Mouse (Mus musculus) A20 (cell line): ENCODE results near the gene Gm10750.
"Not testable (repeated sequence)": the region's sequence is repeated elsewhere in the genome, so short reads cannot be mapped to it uniquely, and the experiment has no call there.

Experiments used
- DNase-seq: peaks from one replicate; pipeline ENCODE4 v3.0.0-alpha.2; 2011; ENCODE audit warnings: low read depth, low spot score

The Gm10750 gene

DNA sequence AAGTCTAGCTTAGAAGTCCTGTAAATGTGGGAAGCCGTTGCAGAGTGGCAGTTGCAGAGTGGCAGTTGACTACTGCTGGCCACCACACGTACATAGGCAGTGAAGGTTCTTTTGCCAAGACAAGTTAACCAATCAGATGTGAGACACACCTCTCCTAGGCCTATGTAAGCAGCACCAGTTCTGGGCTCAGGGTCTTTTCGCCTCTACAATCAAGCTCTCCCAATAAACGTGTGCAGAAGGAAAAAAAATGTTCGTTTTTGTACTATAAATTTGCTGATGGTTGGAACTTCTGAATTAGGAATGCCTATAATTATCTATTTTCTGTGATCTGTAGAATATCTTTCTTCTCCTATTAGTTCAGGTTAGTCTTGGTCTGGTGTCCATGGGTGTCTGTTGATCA lies at the start of gene Gm10750:
Gm10750 (minus strand) TSS at position 101 of the 400 bp plus-strand sequence.
- not testable (repeated sequence) for DNase-seq

GRCm38 (mm10) chr2:149004826-149005225 lies 12.2 kb downstream of the Gm10750 start:
- no peak for DNase-seq

DNA sequence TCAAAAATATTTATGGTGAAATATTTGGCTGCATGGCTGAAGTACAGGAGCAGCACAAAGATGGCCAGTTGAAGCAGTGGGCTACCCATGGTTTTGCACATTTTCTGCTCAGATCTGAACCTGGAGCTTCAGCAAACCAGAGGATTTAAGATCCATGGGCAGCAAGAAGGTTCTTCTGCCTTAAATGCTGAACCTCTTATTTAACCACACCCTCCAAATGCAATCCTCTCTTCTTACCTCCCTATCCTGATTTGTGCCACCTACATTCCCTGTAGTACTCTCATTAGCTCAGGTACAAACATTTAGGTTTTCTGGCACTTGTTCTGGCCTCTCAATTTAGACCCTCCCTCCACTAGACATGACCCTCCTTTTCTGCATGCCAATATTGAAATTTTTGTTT lies 13.9 kb downstream of the Gm10750 start, which contains the start of gene Gm1330:
Gm1330 (minus strand) TSS at position 101 of the 400 bp plus-strand sequence.
- no peak for DNase-seq

GRCm38 (mm10) chr2:148995133-148995532 lies 21.9 kb downstream of the Gm10750 start:
- no peak for DNase-seq
